Mouse (Mus musculus) midbrain, embryonic 10.5 days (tissue): ENCODE data around the gene Helz. TPM values are rescaled to one million over a fixed set of nuclear protein-coding genes. Genes with fewer than 3 reads are reported as not detected.
"Not testable (repeated sequence)": the region's sequence is repeated elsewhere in the genome, so short reads cannot be mapped to it uniquely, and the experiment has no call there.

Source experiments
- DNase-seq: peaks from one replicate; pipeline ENCODE4 v3.0.0-alpha.2; 2017; ENCODE audit warnings: low spot score
- H3K27ac ChIP-seq: fragments of 300-500 bp; sonication (generic); replicated peaks from 2 replicates; pipeline ENCODE4 v1.5.1; 2016; ENCODE audit warnings: mild to moderate bottlenecking
- H3K27me3 ChIP-seq: fragments of 300-500 bp; sonication (generic); 2 replicates; pipeline ENCODE4 v1.6.1; 2016; ENCODE audit warnings: low read depth, mild to moderate bottlenecking; ENCODE audit not compliant: poor library complexity, severe bottlenecking
- H3K36me3 ChIP-seq: fragments of 300-500 bp; sonication (generic); 2 replicates; pipeline ENCODE4 v1.6.1; 2016; ENCODE audit warnings: mild to moderate bottlenecking, moderate library complexity
- H3K4me1 ChIP-seq: fragments of 300-500 bp; sonication (generic); 2 replicates; pipeline ENCODE4 v1.6.1; 2016
- H3K4me3 ChIP-seq: fragments of 300-500 bp; sonication (generic); 2 replicates; pipeline ENCODE4 v1.5.1; 2016; ENCODE audit warnings: mild to moderate bottlenecking, moderate library complexity
- H3K9me3 ChIP-seq: fragments of 300-500 bp; sonication (generic); replicated peaks from 2 replicates; pipeline ENCODE4 v1.6.1; 2016; ENCODE audit warnings: mild to moderate bottlenecking
- WGBS: fragments of 180-500 bp; shearing (Covaris S2); methylation state at CpG from one replicate; pipeline ENCODE4 v1.1.7; 2016; 5-methylcytosine and 5-hydroxymethylcytosine counted together
- polyA plus RNA-seq: library from polyadenylated mRNA; unstranded; fragments of >200 nt; fragmentation: Nextera tagmentation; extraction: Ambion mirVana; gene quantifications from 2 replicates; pipeline ENCODE4 v1.2.1, GENCODE M21; 2016

The Helz gene
- 19.0 and 21.6 TPM in 2 replicates for polyA plus RNA-seq

- Histone ChIP-seq H3K36me3 (peaks cover 33% of the 10 kb centered on the region), H3K4me1 (peaks cover 21% of the 10 kb centered on the region), H3K27me3 (peaks cover 12% of the 10 kb centered on the region), H3K9me3 (no peaks in the 10 kb centered on the region), H3K4me3 (peak within 1 kb of the TSS; percentile 98), H3K27ac (peak within 1 kb of the TSS; percentile 93)
- DNase-seq: peak; percentile 85
- under 1% methylated on average over 67 of the region's 70 CpGs for WGBS
Observed at GRCm38 (mm10) chr11:107547351-107548203, at the start of gene Helz. TSS of gene Helz (plus strand) at chr11:107547930.

GRCm38 (mm10) chr11:107502801-107503200, 44.9 kb upstream of the Helz start:
- Histone ChIP-seq H3K27ac (no peak overlapping the region), H3K27me3 (no peaks in the 10 kb centered on the region), H3K4me1 (no peaks in the 10 kb centered on the region), H3K9me3 (no peaks in the 10 kb centered on the region), H3K4me3 (no peak overlapping the region), H3K36me3 (peaks cover 48% of the 10 kb centered on the region)
- DNase-seq: no peak
- 80% methylated on average over 8 of the region's 8 CpGs for WGBS

DNA sequence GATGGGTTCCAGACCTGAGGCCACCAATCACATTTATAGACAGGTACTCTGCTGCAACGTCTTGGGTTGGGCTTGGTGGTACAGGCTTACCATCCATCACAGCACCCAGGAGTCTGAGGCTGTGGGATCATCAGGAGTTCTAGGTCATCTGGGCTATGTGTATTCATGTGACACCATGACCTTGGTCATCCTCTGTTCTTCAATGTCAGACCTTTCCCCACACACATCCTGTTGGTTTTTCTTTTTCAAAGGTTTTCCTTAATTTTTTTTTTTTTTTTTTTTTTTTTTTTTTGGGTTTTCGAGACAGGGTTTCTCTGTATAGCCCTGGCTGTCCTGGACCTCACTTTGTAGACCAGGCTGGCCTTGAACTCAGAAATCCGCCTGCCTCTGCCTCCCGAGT, 43.4 kb upstream of the Helz start:
- H3K27ac ChIP-seq, H3K4me3 ChIP-seq, H3K27me3 ChIP-seq, H3K4me1 ChIP-seq, H3K9me3 ChIP-seq, DNase-seq: not testable (repeated sequence)
- WGBS: 94% methylated on average over 3 of the region's 4 CpGs
- H3K36me3 ChIP-seq: peaks cover 34% of the 10 kb centered on the region

DNA sequence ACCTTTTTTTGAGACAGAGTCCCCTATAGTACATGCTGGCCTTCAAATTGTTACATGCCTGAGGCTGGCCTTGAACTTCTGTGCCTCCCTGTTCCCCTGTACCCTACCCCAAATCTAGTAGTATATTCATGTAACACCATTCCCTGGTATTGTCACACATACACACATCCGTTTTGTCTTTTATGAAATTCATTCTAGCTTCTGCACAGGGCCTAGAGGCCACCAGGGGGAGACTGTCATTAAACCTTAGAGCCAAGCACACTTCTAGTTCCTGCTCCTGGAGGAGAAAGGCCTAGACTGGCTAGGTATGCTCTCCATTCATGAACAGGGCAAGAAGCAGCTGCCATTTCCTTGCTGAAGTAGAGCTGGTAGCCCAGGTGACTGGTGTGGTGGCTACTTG, 41.5 kb upstream of the Helz start:
- Histone ChIP-seq H3K27ac (no peak overlapping the region), H3K9me3 (no peaks in the 10 kb centered on the region), H3K36me3 (peaks cover 17% of the 10 kb centered on the region), H3K4me3 (no peak overlapping the region), H3K27me3 (peaks cover 8% of the 10 kb centered on the region; the same call in 1 of the 2 replicates), H3K4me1 (peaks cover 17% of the 10 kb centered on the region)
- no peak for DNase-seq
- WGBS: 71% methylated on average over 1 of the region's 1 CpGs

DNA sequence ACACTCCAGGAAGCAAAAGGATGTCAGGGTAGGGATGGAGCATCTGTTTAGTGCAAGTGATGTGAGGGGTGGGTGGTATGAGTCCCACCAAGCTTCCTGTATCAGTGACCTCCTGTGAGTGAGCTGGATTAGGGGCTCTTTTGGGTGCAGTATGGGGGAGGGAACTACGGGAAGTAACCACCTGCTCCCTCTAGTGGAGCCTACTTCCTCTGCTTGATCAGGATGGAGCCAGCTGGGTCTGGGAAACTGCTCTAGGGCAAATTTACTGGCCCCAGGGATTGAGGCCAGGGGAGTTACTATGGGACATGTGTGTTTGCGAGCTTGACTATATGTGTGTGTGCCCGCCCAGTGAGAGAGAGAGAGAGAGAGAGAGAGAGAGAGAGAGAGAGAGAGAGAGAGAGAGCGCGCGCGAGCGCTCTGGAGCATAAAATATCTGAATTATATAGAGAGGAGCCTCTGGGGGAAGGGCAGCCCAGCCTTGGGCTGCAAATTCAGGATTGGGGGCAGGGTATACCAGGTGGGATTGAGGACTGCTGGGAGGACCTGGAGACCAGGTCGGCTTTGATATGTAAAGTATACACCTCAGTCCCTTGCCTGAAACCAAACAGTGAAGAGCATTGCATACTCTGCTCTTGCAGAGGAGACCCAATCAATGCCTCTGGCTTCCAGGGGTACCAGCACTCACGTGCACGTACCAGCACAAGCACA, 37.9 kb upstream of the Helz start:
- H3K27me3 ChIP-seq: peaks cover 8% of the 10 kb centered on the region; the same call in 1 of the 2 replicates
- DNase-seq: peak; percentile 29
- H3K9me3 ChIP-seq: no peaks in the 10 kb centered on the region
- no peak overlapping the region for H3K27ac ChIP-seq
- no peaks in the 10 kb centered on the region for H3K36me3 ChIP-seq
- H3K4me3 ChIP-seq: no peak overlapping the region
- H3K4me1 ChIP-seq: peaks cover 17% of the 10 kb centered on the region
- WGBS: 23% methylated on average over 11 of the region's 11 CpGs

DNA sequence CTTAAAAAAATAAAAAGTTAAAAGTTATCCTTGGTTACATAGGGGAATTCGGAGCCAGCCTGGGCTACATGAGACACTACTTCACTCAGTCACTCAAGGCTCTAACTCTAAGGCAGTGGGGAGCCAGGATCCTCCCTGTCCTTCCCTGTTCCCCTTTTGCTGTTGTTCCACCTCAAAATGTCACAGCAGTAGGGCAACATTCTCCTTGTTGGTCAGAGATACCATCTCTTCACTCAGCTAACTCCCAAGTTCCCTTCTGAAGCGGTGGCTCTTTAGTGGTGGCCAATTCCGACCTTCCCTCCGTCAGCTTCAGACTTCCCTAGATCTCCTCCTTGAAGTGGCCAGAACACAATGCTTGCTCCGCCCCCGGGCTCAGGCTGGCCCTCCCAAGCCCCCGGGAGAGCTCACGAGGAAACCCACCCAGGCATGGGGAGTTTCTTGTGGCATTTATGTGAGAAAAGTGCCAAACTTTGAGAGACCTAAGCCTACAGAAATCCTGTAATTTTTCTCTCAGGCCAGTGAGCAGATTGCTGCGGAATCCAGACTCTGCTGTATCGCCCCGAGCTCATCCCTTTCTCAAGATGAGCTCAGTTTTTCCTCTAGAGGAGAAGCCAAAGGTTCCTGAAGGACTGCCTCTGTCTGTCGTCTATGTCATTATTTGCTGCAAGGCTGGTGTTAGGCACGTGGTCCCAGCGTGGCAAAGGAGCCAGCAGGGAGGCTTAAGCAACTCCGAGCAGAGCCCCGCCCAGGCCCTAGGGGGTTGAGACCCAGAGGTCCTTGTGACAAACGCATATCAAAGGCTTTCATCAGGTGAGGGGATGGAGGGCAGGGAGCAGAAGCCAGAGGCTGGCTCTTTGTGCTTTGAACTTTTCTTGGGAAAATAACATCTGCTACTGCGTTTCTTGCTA, 37.1 kb upstream of the Helz start:
- Histone ChIP-seq H3K9me3 (no peaks in the 10 kb centered on the region), H3K36me3 (no peaks in the 10 kb centered on the region), H3K27ac (0 out of 2 replicates have a peak overlapping the region, but pooled peaks have one; percentile 2), H3K4me1 (peaks cover 17% of the 10 kb centered on the region), H3K4me3 (peak overlapping the region; percentile 26), H3K27me3 (peaks cover 8% of the 10 kb centered on the region; the same call in 1 of the 2 replicates)
- DNase-seq: peak; percentile 25
- 5% methylated on average over 18 of the region's 18 CpGs for WGBS

- H3K27me3 ChIP-seq: not testable (repeated sequence)
Observed at GRCm38 (mm10) chr11:107511954-107512353, 35.8 kb upstream of the Helz start.

DNA sequence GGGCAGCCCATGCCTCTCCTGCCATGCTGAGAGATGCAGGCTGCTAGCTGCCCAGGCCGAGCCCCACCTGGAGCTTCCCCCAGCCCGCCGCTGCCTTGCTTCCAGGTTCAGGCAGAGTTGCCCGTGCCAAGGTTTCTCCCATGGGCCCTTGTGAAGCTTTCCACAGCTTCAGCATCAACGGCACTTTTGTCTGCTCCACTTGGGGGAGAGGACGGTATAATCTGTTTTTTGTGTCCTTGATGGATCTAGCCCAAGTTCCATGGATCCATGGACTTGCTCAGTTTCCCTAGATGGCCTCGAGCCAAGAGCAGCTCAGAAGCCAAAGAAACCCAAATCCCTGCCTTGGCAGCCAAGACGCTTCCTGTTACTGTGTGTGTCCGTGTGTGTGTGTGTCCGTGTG, 34.7 kb upstream of the Helz start:
- Histone ChIP-seq H3K36me3 (no peaks in the 10 kb centered on the region), H3K4me3 (no peak overlapping the region), H3K9me3 (no peaks in the 10 kb centered on the region), H3K4me1 (peaks cover 17% of the 10 kb centered on the region), H3K27ac (0 out of 2 replicates have a peak overlapping the region, but pooled peaks have one; percentile 6), H3K27me3 (peaks cover 8% of the 10 kb centered on the region; the same call in 1 of the 2 replicates)
- WGBS: 87% methylated on average over 10 of the region's 10 CpGs
- DNase-seq: no peak

More at GRCm38 (mm10) chr11:107511954-107512353, 35.8 kb upstream of the Helz start:
- peaks cover 17% of the 10 kb centered on the region for H3K4me1 ChIP-seq
- 54% methylated on average over 5 of the region's 5 CpGs for WGBS
- not testable (repeated sequence) for H3K9me3 ChIP-seq, H3K36me3 ChIP-seq, H3K4me3 ChIP-seq, H3K27ac ChIP-seq
- peak; percentile 64 for DNase-seq

DNA sequence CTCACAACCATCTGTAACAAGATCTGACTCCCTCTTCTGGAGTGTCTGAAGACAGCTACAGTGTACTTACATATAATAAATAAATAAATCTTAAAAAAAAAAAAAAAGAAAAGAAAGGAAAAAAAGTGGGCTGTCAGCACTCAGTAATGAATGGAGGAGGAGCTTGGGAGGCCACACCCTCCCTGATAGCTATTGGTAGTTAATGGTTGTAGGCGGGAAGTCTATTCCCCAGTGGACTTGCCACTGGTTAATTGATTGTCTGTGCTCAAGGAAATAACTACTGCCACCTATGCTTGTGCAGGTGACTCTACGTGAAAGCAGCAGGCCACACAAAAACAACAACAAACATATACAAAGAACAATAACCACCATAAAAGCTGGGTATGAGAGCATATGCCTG, 31.3 kb upstream of the Helz start:
- H3K27me3 ChIP-seq: no peaks in the 10 kb centered on the region
- no peak for DNase-seq
- H3K9me3 ChIP-seq: no peaks in the 10 kb centered on the region
- H3K36me3 ChIP-seq: no peaks in the 10 kb centered on the region
- no peak overlapping the region for H3K4me3 ChIP-seq
- H3K4me1 ChIP-seq: no peaks in the 10 kb centered on the region
- H3K27ac ChIP-seq: no peak overlapping the region
- 85% methylated on average over 2 of the region's 2 CpGs for WGBS

DNA sequence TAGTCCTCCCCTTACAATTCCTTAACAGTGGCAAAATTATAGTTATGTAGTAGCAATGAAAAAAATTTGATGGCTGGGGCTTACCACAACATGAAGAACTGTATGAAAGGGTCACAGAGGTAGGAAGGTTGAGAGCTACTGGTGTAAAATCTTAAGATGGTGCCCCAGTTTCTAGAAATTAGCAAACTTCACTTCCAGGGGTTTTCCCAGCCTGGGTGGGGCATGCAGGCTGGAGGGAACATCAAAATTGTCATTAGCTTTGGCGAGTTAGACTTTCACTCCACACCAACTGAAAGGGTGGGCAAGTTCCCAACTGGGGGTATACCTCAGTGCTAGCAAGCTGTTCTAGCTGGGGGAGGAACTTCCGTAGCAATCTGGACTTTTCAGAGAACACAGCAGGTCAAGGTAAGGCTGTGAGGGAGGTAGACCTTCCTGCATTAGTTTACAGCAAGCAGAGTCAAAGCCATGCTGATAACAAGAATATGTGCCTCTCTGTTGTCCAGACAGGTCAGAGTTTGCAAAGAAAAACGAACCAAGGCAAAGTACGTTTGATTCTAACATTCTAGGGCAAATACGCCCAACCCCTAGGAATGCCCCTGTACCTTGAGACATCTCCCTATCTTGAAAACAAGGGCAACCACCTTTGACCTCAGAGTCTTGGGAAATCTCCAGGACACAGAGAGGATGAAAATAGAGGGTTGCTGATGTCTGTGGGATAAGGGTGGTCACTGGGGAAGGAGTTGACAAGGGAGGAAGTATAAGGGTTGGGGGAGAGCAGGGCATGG, 28.9 kb upstream of the Helz start:
- Histone ChIP-seq H3K4me3 (no peak overlapping the region), H3K4me1 (no peaks in the 10 kb centered on the region), H3K27ac (no peak overlapping the region), H3K36me3 (no peaks in the 10 kb centered on the region), H3K27me3 (no peaks in the 10 kb centered on the region), H3K9me3 (no peaks in the 10 kb centered on the region)
- 83% methylated on average over 5 of the region's 5 CpGs for WGBS
- no peak for DNase-seq

DNA sequence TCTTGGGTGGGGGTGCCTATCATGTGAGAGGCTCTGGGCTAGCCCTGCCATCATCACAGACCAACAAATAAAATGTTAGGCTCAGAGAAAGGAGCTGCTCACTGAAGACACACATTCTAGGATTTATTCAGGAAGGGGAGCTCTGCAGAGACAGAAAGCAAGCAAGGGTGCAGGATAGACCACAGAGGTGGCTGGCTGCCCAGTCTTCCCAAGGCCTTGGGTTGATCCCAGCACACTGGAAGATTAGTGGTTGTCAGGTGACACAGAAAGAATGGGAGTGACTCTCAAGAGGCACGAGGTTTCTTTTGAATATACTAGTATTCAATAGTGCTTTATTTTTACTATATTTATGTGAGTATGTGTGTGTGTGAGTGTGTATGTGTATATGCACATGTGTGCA, 26.6 kb upstream of the Helz start:
- no peak for DNase-seq
- no peaks in the 10 kb centered on the region for H3K4me1 ChIP-seq
- no peaks in the 10 kb centered on the region for H3K9me3 ChIP-seq
- no peaks in the 10 kb centered on the region for H3K36me3 ChIP-seq
- H3K4me3 ChIP-seq: no peak overlapping the region
- no peak overlapping the region for H3K27ac ChIP-seq
- WGBS: 69% methylated on average over 1 of the region's 1 CpGs
- no peaks in the 10 kb centered on the region for H3K27me3 ChIP-seq
